Mouse (Mus musculus) left cerebral cortex, adult 2 months (tissue): ENCODE data around the gene Nfatc2. TPM values are rescaled to one million over a fixed set of nuclear protein-coding genes. Genes with fewer than 3 reads are reported as not detected.
A peak's percentile ranks its signal among the peaks of the same experiment; 100 is the strongest.

ENCODE experiments used
- DNase-seq, 2 experiments: peaks; one replicate each; pipeline ENCODE4 v3.0.0; 2021 to 2022; ENCODE audit warnings: low spot score in 2 of 2, mixed read lengths in 1 of 2; ENCODE audit errors: extremely low spot score in 1 of 2
- H3K27ac ChIP-seq: fragments of 200-600 bp; 2 replicates; pipeline ENCODE4 v1.8.1; 2022
- H3K4me3 ChIP-seq: fragments of 200-600 bp; 2 replicates; pipeline ENCODE4 v1.8.1; 2022
- CTCF ChIP-seq: fragments of 200-600 bp; IDR thresholded peaks from 2 replicates; pipeline ENCODE4 v1.8.1; 2022; ENCODE audit warnings: antibody characterized with exemption, mild to moderate bottlenecking, moderate library complexity
- intact Hi-C: fragments of 180-260 bp; cut with DNase I; formaldehyde crosslinking; loops from one replicate; pipeline ENCODE4 v1.15.1; 2025
- long read RNA-seq, 2 experiments: library from polyadenylated mRNA; stranded (forward); transcript quantifications; one replicate each; pipeline ENCODE4 v2.0.0; 2021; ENCODE audit warnings: borderline mapping rate in 2 of 2
- total RNA-seq, 2 experiments: library from RNA; stranded (reverse); gene quantifications; 2 replicates each; pipeline ENCODE4 v1.2.3; 2021

The Nfatc2 gene
- total RNA-seq = 10 to 100 TPM; 11.2 to 12.1 TPM
- long read RNA-seq, experiment 1, transcript Nfatc2-205 (7 exons, 2,369 nt) = major isoform, 5 of 9 reads
- long read RNA-seq, experiment 1, partial matches to known transcripts = 0 of 9 reads
- long read RNA-seq, experiment 1, other reads (novel, unspliced or antisense) = 1 of 9 reads
- long read RNA-seq, experiment 2, partial matches to known transcripts = 0 of 6 reads
- long read RNA-seq, experiment 2, other reads (novel, unspliced or antisense) = 1 of 6 reads

- Histone ChIP-seq H3K27ac (peak within 1 kb of the TSS; percentile 83), H3K4me3 (peak within 1 kb of the TSS; percentile 67)
- intact Hi-C loops = loop anchor here (5.0 kb wide), 1 partner anchor 54 kb away; no protein-coding TSS in a partner anchor
- no peak for TF ChIP-seq CTCF
- peak; percentile 67 to 76 for DNase-seq
Observed at GRCm38 (mm10) chr2:168601491-168602386, at the start of gene Nfatc2. TSS of gene Nfatc2 (minus strand) at chr2:168601657.

- intact Hi-C loops = no loop called here
- Histone ChIP-seq H3K4me3 (no peak overlapping the region), H3K27ac (no peak overlapping the region)
- DNase-seq = no peak
- no peak for TF ChIP-seq CTCF
Observed at GRCm38 (mm10) chr2:168648171-168648570, 46.7 kb upstream of the Nfatc2 start.

GRCm38 (mm10) chr2:168644855-168645254 is 43.4 kb upstream of the Nfatc2 start:
- DNase-seq = no peak
- intact Hi-C loops = no loop called here
- H3K27ac ChIP-seq = no peak overlapping the region
- no peak overlapping the region for H3K4me3 ChIP-seq
- no peak for TF ChIP-seq CTCF

GRCm38 (mm10) chr2:168643524-168644177 is 42.2 kb upstream of the Nfatc2 start:
- no peak for DNase-seq
- Histone ChIP-seq H3K27ac (no peak overlapping the region), H3K4me3 (no peak overlapping the region)
- no peak for TF ChIP-seq CTCF
- intact Hi-C loops = no loop called here

- no peak for DNase-seq
- no peak for TF ChIP-seq CTCF
- Histone ChIP-seq H3K27ac (no peak overlapping the region), H3K4me3 (no peak overlapping the region)
- intact Hi-C loops = no loop called here
Observed at GRCm38 (mm10) chr2:168642187-168642586, 40.7 kb upstream of the Nfatc2 start.

- intact Hi-C loops = no loop called here
- no peak for DNase-seq
- H3K27ac ChIP-seq = no peak overlapping the region
- H3K4me3 ChIP-seq = no peak overlapping the region
- no peak for TF ChIP-seq CTCF
Observed at GRCm38 (mm10) chr2:168640460-168640859, 39.0 kb upstream of the Nfatc2 start.

GRCm38 (mm10) chr2:168634881-168635280 is 33.4 kb upstream of the Nfatc2 start:
- Histone ChIP-seq H3K27ac (no peak overlapping the region), H3K4me3 (no peak overlapping the region)
- intact Hi-C loops = no loop called here
- DNase-seq = no peak
- TF ChIP-seq CTCF = no peak

- intact Hi-C loops = no loop called here
- H3K27ac ChIP-seq = no peak overlapping the region
- no peak overlapping the region for H3K4me3 ChIP-seq
- DNase-seq = no peak
- TF ChIP-seq CTCF = no peak
Observed at GRCm38 (mm10) chr2:168633301-168633816, 31.9 kb upstream of the Nfatc2 start.

GRCm38 (mm10) chr2:168632543-168632942 is 31.1 kb upstream of the Nfatc2 start:
- Histone ChIP-seq H3K4me3 (no peak overlapping the region), H3K27ac (no peak overlapping the region)
- no peak for DNase-seq
- no peak; the same call in 1 of the 2 replicates for TF ChIP-seq CTCF
- intact Hi-C loops = no loop called here

GRCm38 (mm10) chr2:168628787-168629186 is 27.3 kb upstream of the Nfatc2 start:
- TF ChIP-seq CTCF = peak; percentile 96
- no peak overlapping the region for H3K27ac ChIP-seq
- intact Hi-C loops = loop anchor here (1.0 kb wide), 2 partner anchors 159 to 378 kb away; no protein-coding TSS in a partner anchor
- H3K4me3 ChIP-seq = no peak overlapping the region
- peak; percentile 70 to 82 for DNase-seq

GRCm38 (mm10) chr2:168627829-168628770 is 26.6 kb upstream of the Nfatc2 start:
- H3K27ac ChIP-seq = no peak overlapping the region
- TF ChIP-seq CTCF = no peak
- no peak overlapping the region for H3K4me3 ChIP-seq
- intact Hi-C loops = loop anchor here (1.0 kb wide), 2 partner anchors 159 to 378 kb away; no protein-coding TSS in a partner anchor
- DNase-seq = no peak
